Mouse (Mus musculus) layer of hippocampus, postnatal 36 days (tissue): ENCODE results near the gene Smn1. TPM values are rescaled to one million over a fixed set of nuclear protein-coding genes. Genes with fewer than 3 reads are reported as not detected.

Experiments used
- total RNA-seq, 2 experiments: library from RNA; stranded (reverse); gene quantifications; 2 replicates each; pipeline ENCODE4 v1.2.3; 2021

Gene Smn1
- total RNA-seq, 2 experiments from 2014 or later = 34.1 to 43.9 TPM

Other genes starting within 250 kb of the Smn1 start
- gene Cartpt, start 223.8 kb upstream of the Smn1 start, total RNA-seq = 1 to 10 TPM; 1.9 to 3.1 TPM
- 10 to 100 TPM; 26.9 to 30.4 TPM for gene Mccc2, start 109.2 kb upstream of the Smn1 start, total RNA-seq
- 10 to 100 TPM; 38.5 to 38.7 TPM for gene Bdp1, start 20.8 kb upstream of the Smn1 start, total RNA-seq
- gene Serf1, start 16.8 kb upstream of the Smn1 start, total RNA-seq = 10 to 100 TPM; 17.5 to 22.3 TPM
- under 1 TPM; 0.42 to 0.51 TPM for gene Naip2, start 77.2 kb downstream of the Smn1 start, total RNA-seq
- under 1 TPM; 0.32 to 0.40 TPM for gene Naip5, start 121.5 kb downstream of the Smn1 start, total RNA-seq
- under 1 TPM; 0.17 to 0.20 TPM for gene Naip6, start 192.8 kb downstream of the Smn1 start, total RNA-seq